Mouse (Mus musculus) neural tube, embryonic 11.5 days (tissue): ENCODE measurements around the gene Allc. TPM values are rescaled to one million over a fixed set of nuclear protein-coding genes. Genes with fewer than 3 reads are reported as not detected.

ENCODE experiments used
- ATAC-seq: fragments of 200-750 bp; cut with Nextera tagmentation; 2 replicates; pipeline ENCODE4 v1.8.0; 2017; ENCODE audit warnings: moderate number of reproducible peaks, mild to moderate bottlenecking, moderate TSS enrichment, moderate library complexity; ENCODE audit not compliant: insufficient read depth, low FRiP score, low TSS enrichment
- DNase-seq: peaks from one replicate; pipeline ENCODE4 v3.0.0-alpha.2; 2015; ENCODE audit warnings: low spot score
- H3K27ac ChIP-seq: fragments of 300-500 bp; sonication (generic); 2 replicates; pipeline ENCODE4 v1.5.1; 2014; ENCODE audit warnings: low read depth, mild to moderate bottlenecking, low read length
- H3K27me3 ChIP-seq: fragments of 300-500 bp; sonication (generic); 2 replicates; pipeline ENCODE4 v1.6.1; 2014; ENCODE audit warnings: mild to moderate bottlenecking, low read length, mixed read lengths; ENCODE audit not compliant: control insufficient read depth, insufficient read depth
- H3K36me3 ChIP-seq: fragments of 300-500 bp; sonication (generic); 2 replicates; pipeline ENCODE4 v1.6.1; 2014; ENCODE audit warnings: mild to moderate bottlenecking, low read length, moderate library complexity, mixed read lengths; ENCODE audit not compliant: control insufficient read depth, insufficient read depth
- H3K4me1 ChIP-seq: fragments of 300-500 bp; sonication (generic); 2 replicates; pipeline ENCODE4 v1.6.1; 2014; ENCODE audit warnings: low read length, mixed read lengths; ENCODE audit not compliant: control insufficient read depth, insufficient read depth
- H3K4me2 ChIP-seq: fragments of 300-500 bp; sonication (generic); 2 replicates; pipeline ENCODE4 v1.6.1; 2014; ENCODE audit warnings: low read depth, mild to moderate bottlenecking, moderate library complexity
- H3K4me3 ChIP-seq: fragments of 300-500 bp; sonication (generic); 2 replicates; pipeline ENCODE4 v1.5.1; 2014; ENCODE audit warnings: low read depth, low read length
- H3K9ac ChIP-seq: fragments of 300-500 bp; sonication (generic); 2 replicates; pipeline ENCODE4 v1.6.1; 2014; ENCODE audit warnings: mild to moderate bottlenecking, low read length
- H3K9me3 ChIP-seq: fragments of 300-500 bp; sonication (generic); 2 replicates; pipeline ENCODE4 v1.6.1; 2016; ENCODE audit warnings: low read length; ENCODE audit not compliant: control insufficient read depth
- WGBS: fragments of 180-500 bp; shearing (Covaris S2); extraction: QIAGEN DNeasy Blood & Tissue Kit; methylation state at CpG from one replicate; pipeline ENCODE4 v1.1.7; 2014; 5-methylcytosine and 5-hydroxymethylcytosine counted together
- polyA plus RNA-seq: library from polyadenylated mRNA; unstranded; fragments of >200 nt; fragmentation: Nextera tagmentation; extraction: Ambion mirVana; gene quantifications from 2 replicates; pipeline ENCODE4 v1.2.1, GENCODE M21; 2014

Allc gene
- polyA plus RNA-seq, 1 experiment from 2014 or later: not detected

DNA sequence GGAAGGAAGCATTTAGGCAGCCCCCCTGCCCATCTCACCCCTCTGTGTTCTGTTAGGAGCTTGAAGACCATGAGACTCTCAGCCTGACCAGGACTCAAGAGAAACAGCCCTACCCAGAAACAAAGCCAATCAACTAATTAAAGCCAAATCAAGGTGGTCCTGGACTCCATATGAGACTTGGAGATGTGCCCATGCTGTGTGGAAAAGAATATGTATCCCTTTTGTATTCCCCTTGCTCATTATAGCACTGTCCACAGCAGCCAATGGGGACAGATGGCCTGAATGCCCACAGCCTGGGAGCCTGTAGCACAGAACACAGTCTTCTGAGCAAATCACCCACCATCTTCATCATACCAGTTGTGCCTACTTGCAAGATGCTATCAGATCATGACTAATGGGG, 14.5 kb upstream of the Allc start:
- DNase-seq: no peak
- Histone ChIP-seq H3K9me3 (no peaks in the 10 kb centered on the region), H3K27ac (no peak overlapping the region), H3K36me3 (no peaks in the 10 kb centered on the region), H3K27me3 (no peaks in the 10 kb centered on the region), H3K9ac (no peak overlapping the region), H3K4me3 (no peak overlapping the region), H3K4me1 (no peaks in the 10 kb centered on the region), H3K4me2 (no peak overlapping the region)
- ATAC-seq: no peak

- no peak for DNase-seq
- no peaks in the 10 kb centered on the region for H3K36me3 ChIP-seq
- no peak overlapping the region for H3K9ac ChIP-seq
- ATAC-seq: no peak
- H3K4me2 ChIP-seq: no peak overlapping the region
- no peak overlapping the region for H3K27ac ChIP-seq
- no peaks in the 10 kb centered on the region for H3K9me3 ChIP-seq
- peaks cover 2% of the 10 kb centered on the region; the same call in 1 of the 2 replicates for H3K4me1 ChIP-seq
- WGBS: 52% methylated on average over 13 of the region's 13 CpGs
- H3K4me3 ChIP-seq: no peak overlapping the region
- H3K27me3 ChIP-seq: no peaks in the 10 kb centered on the region
Measured at GRCm38 (mm10) chr12:28590428-28590827, 8.1 kb upstream of the Allc start.

GRCm38 (mm10) chr12:28589090-28589868, 7.0 kb upstream of the Allc start:
- Histone ChIP-seq H3K27me3 (no peaks in the 10 kb centered on the region), H3K4me3 (peak overlapping the region; percentile 23), H3K9ac (peak overlapping the region; percentile 7), H3K9me3 (no peaks in the 10 kb centered on the region), H3K4me1 (peaks cover 2% of the 10 kb centered on the region; the same call in 1 of the 2 replicates), H3K36me3 (no peaks in the 10 kb centered on the region), H3K4me2 (peak overlapping the region; percentile 46), H3K27ac (no peak overlapping the region)
- DNase-seq (peak; percentile 87), ATAC-seq (peak; percentile 94)
- WGBS: 12% methylated on average over 23 of the region's 24 CpGs

DNA sequence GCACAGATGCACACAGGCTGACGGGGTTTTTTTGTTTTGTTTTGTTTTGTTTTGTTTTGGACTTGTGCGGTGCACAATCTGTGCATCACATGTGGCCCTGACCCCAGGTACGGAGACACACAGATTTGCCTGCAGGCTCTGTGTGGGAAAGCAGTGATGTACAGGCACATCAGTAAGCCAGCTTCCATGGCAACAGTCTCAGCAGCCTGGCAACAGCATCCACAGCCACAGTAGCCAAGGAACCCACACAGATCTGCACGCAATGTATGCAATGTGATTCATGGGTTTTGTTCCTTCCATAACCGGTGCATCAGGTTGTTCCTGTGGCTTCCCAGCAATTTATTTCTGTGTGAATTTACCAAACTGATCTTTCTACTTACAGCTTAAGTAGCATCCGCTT, 5.6 kb upstream of the Allc start:
- peaks cover 2% of the 10 kb centered on the region; the same call in 1 of the 2 replicates for H3K4me1 ChIP-seq
- no peaks in the 10 kb centered on the region for H3K9me3 ChIP-seq
- H3K27ac ChIP-seq: no peak overlapping the region
- DNase-seq: peak; percentile 26
- no peak overlapping the region for H3K4me3 ChIP-seq
- H3K9ac ChIP-seq: no peak overlapping the region
- WGBS: 75% methylated on average over 6 of the region's 6 CpGs
- ATAC-seq: no peak
- no peaks in the 10 kb centered on the region for H3K27me3 ChIP-seq
- no peak overlapping the region for H3K4me2 ChIP-seq
- H3K36me3 ChIP-seq: no peaks in the 10 kb centered on the region

- no peak overlapping the region for H3K27ac ChIP-seq
- H3K4me1 ChIP-seq: no peaks in the 10 kb centered on the region
- H3K9ac ChIP-seq: no peak overlapping the region
- no peak for DNase-seq
- no peaks in the 10 kb centered on the region for H3K36me3 ChIP-seq
- no peak for ATAC-seq
- WGBS: 68% methylated on average over 3 of the region's 3 CpGs
- H3K27me3 ChIP-seq: no peaks in the 10 kb centered on the region
- H3K9me3 ChIP-seq: no peaks in the 10 kb centered on the region
- H3K4me2 ChIP-seq: no peak overlapping the region
- no peak overlapping the region for H3K4me3 ChIP-seq
Measured at GRCm38 (mm10) chr12:28584036-28584435, 1.7 kb upstream of the Allc start.

GRCm38 (mm10) chr12:28579132-28579531, 3.2 kb downstream of the Allc start:
- peak; percentile 36 for DNase-seq
- ATAC-seq: no peak
- Histone ChIP-seq H3K9me3 (no peaks in the 10 kb centered on the region), H3K4me1 (no peaks in the 10 kb centered on the region), H3K27me3 (no peaks in the 10 kb centered on the region), H3K4me3 (no peak overlapping the region), H3K36me3 (no peaks in the 10 kb centered on the region), H3K4me2 (no peak overlapping the region), H3K27ac (no peak overlapping the region), H3K9ac (no peak overlapping the region)
- 33% methylated on average over 4 of the region's 4 CpGs for WGBS

GRCm38 (mm10) chr12:28578147-28578546, 4.2 kb downstream of the Allc start:
- H3K4me2 ChIP-seq: no peak overlapping the region
- H3K4me1 ChIP-seq: no peaks in the 10 kb centered on the region
- no peak overlapping the region for H3K9ac ChIP-seq
- ATAC-seq (no peak), DNase-seq (no peak)
- no peaks in the 10 kb centered on the region for H3K9me3 ChIP-seq
- H3K36me3 ChIP-seq: no peaks in the 10 kb centered on the region
- H3K4me3 ChIP-seq: no peak overlapping the region
- H3K27ac ChIP-seq: no peak overlapping the region
- 91% methylated on average over 3 of the region's 3 CpGs for WGBS
- no peaks in the 10 kb centered on the region for H3K27me3 ChIP-seq

GRCm38 (mm10) chr12:28575366-28576070, 6.8 kb downstream of the Allc start:
- 73% methylated on average over 6 of the region's 6 CpGs for WGBS
- Histone ChIP-seq H3K9ac (no peak overlapping the region), H3K36me3 (no peaks in the 10 kb centered on the region), H3K9me3 (no peaks in the 10 kb centered on the region), H3K4me1 (no peaks in the 10 kb centered on the region), H3K27me3 (no peaks in the 10 kb centered on the region), H3K4me2 (no peak overlapping the region), H3K27ac (no peak overlapping the region), H3K4me3 (no peak overlapping the region)
- ATAC-seq (no peak), DNase-seq (no peak)

- Histone ChIP-seq H3K9ac (no peak overlapping the region), H3K9me3 (no peaks in the 10 kb centered on the region), H3K27me3 (no peaks in the 10 kb centered on the region), H3K4me2 (no peak overlapping the region), H3K36me3 (no peaks in the 10 kb centered on the region), H3K4me1 (no peaks in the 10 kb centered on the region), H3K27ac (no peak overlapping the region), H3K4me3 (no peak overlapping the region)
- DNase-seq (no peak), ATAC-seq (no peak)
- WGBS: 93% methylated on average over 2 of the region's 2 CpGs
Measured at GRCm38 (mm10) chr12:28572241-28572640, 10.1 kb downstream of the Allc start.
